Mouse (Mus musculus) left cerebral cortex, postnatal 4 days (tissue): ENCODE measurements at regions not wholly inside any gene's neighbourhood (a gene's known extent, or its start where the extent isn't known, plus 50 kb on each side); places are given as distances from the start of the nearest gene placed in this dataset.

Source experiments
- DNase-seq: peaks from one replicate; pipeline ENCODE4 v3.0.0-alpha.2; 2022
- intact Hi-C: fragments of 180-260 bp; cut with DNase I; formaldehyde crosslinking; loops from one replicate; pipeline ENCODE4 v1.15.1; 2025

GRCm38 (mm10) chr2:61362606-61363005, 215.8 kb upstream of the Tank start:
- no peak for DNase-seq
- intact Hi-C loops = no loop called here

DNA sequence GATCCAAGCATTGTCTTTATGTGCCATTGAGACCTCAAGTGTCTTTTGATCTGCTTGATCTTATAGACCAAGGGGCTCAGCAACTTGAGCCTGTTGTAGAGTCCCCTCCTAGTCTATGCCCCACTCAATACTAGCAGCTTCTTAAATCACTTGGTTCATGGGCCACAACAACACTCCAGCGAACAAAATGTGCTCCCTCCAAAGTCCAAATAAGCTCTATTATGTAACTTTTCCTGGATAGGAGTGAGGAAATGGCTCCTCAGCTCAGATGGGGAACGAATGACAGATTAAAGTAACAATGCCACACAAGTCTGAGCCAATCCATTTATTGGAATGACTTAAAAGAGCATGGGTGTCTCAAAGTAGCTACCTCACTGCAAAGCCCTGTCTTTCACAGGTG, 217.0 kb upstream of the Tank start:
- intact Hi-C loops = no loop called here
- no peak for DNase-seq

DNA sequence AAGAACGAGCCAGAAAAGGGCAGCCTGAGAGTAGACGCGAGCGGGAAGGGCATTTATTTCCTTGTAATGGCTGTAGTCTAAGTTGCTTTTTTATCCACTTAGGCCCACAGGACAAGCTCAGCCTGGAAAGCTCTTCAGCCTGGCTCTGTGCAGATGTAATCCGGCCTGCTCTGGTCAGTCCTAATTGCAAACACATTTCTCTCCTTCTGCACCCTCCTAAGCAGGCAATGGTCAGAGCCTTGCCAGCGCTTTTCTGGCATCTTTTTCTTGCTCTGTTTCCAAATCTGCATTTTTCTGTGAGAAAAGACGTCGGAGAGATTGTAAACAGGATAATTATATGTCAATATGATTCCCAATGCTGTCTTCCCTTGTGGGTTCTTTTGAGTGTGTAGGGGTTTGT, 224.3 kb upstream of the Tank start:
- intact Hi-C loops = no loop called here
- no peak for DNase-seq

GRCm38 (mm10) chr2:61347451-61347850, 230.9 kb upstream of the Tank start:
- intact Hi-C loops = no loop called here

GRCm38 (mm10) chr2:61346012-61346760, 232.2 kb upstream of the Tank start:
- intact Hi-C loops = no loop called here
- no peak for DNase-seq

More at GRCm38 (mm10) chr2:61347451-61347850, 230.9 kb upstream of the Tank start:
- DNase-seq = no peak

DNA sequence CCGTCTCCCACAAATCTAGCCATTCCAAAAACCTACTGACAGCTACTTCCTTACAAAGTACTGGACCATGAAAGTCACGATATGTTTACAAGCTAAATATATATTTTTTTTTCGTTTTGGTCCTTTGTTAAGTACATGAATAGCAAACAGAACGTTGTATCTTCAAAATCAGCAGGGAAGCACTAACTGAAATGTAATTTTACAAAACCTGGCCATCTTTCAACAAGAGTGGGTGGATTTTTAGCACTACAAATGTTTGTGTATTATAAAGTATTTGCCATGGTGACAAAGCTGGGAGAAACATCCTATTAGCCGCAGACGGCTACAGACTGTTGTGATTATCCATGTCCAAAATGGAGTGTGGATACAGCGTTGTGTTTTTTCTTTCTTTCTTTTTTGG, 233.1 kb upstream of the Tank start:
- no peak for DNase-seq
- intact Hi-C loops = no loop called here

- intact Hi-C loops = no loop called here
- no peak for DNase-seq
Observed at GRCm38 (mm10) chr2:61344556-61345131, 233.7 kb upstream of the Tank start.

DNA sequence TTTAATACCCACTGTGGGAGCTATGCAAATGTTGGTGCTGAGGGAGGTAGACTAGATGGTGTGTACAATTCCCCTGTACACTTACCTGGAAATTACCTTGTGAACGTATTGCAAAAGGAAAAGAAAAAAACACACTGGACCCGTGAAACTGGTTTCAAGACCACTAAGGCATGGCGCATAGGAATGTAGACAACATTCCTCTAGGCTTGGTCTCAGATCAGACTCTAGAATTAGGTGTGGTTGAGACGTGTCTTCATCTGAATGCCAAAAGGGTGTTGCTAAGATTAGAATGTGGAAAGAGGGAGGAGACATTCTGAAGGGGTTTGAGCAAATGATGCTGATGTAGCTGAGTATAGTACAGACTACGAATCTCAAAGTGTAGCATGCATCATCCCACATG, 237.1 kb upstream of the Tank start:
- intact Hi-C loops = no loop called here
- no peak for DNase-seq

DNA sequence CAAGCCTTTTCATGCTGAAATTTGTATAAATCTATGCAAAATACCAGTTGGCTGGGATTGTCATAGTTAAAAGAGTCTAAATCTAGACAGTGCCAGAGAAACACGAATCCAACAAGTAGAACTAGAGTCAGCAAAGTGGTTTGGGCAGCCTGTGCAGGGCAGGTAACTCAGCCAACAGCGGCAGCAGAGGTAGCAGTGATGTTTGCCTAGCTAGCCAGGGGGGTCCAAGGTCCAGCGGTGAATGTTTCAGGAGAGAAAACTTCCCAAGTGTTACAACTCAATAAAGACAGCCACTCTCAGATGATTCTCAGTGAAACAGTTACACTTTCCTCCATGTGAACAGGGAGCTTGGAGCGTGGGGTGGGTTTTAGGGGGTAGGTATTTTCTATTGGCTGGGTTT, 259.2 kb upstream of the Tank start:
- intact Hi-C loops = no loop called here
- DNase-seq = no peak

- intact Hi-C loops = no loop called here
- DNase-seq = peak; percentile 11
Observed at GRCm38 (mm10) chr2:61310405-61310804, 268.0 kb upstream of the Tank start.

GRCm38 (mm10) chr2:61309219-61309618, 269.2 kb upstream of the Tank start:
- DNase-seq = no peak
- intact Hi-C loops = no loop called here

- DNase-seq = no peak
- intact Hi-C loops = no loop called here
Observed at GRCm38 (mm10) chr2:61297135-61297534, 281.2 kb upstream of the Tank start.

DNA sequence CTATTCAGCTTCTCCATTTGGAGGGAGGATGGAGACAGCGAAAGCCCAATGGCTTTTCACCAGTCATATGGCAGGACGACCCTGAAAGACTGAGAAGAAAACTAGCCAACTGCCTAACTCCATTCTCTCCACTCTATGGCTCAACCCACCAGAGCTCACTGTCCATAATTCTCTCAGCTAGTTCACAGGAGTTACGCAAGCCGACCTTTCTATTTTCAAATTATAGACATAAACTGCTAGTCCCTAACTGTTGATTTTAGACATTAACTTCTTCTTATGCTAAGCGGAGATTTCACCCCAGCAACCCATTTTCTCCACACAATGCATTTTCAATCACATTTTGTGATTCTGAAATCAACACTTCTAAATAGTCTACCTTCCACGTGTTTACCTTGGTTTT, 281.8 kb upstream of the Tank start:
- intact Hi-C loops = no loop called here
- DNase-seq = no peak

DNA sequence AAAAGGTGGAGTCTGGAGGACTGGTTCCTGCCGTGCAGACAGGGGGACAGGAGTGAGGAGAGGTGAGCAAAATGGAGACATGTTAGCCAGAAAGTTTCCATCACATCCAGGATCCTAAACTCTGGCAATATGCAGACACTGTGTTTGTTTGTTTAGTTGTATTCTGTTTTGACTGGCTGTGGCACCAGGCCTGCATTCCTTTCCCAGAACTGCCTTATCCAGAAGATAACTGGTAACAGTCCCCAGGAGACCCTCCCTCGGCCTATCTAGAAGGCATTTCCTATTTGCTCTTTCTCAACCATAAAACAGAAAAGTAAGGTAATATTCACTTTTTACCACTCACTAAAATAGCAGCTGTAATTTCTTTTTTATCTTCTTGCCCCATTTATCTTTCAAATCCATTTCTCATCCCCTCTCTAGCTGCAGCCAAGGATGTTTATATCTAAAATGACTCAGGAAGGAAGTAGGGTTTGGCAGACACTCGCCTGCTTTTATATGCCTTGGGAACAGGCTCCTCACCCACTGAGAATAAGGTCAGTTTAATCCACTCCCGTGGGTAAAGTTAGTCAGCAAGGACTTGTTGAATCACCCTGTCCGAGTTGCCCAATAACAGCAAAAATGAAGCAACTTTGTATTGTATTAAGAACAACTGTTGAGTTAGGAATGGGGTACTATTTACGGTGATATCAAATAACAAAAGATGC, 283.0 kb upstream of the Tank start:
- intact Hi-C loops = no loop called here
- DNase-seq = no peak

- intact Hi-C loops = no loop called here
- DNase-seq = no peak
Observed at GRCm38 (mm10) chr2:61288246-61288645, 290.1 kb upstream of the Tank start.

DNA sequence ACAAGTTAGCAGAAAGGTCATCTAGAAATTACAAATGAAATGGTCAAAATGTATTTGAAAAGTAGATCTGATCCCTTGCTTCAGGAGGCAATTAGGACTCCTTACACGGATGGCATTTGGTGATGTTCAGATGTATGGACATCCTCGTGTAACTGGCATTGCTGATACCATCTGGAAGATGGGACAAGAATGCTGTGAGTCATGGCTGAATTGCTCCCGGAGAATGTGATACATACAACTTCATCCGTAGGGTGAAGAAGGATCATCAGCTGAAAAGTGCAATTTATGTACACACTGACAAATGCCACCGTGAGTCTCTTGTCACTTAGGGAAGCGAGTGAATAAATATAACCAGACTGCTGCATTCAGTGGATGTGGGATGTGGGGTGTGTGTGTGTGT, 293.7 kb upstream of the Tank start:
- DNase-seq = no peak
- intact Hi-C loops = no loop called here

GRCm38 (mm10) chr2:61283829-61284601, 294.4 kb upstream of the Tank start:
- intact Hi-C loops = no loop called here
- peak; percentile 1 for DNase-seq

DNA sequence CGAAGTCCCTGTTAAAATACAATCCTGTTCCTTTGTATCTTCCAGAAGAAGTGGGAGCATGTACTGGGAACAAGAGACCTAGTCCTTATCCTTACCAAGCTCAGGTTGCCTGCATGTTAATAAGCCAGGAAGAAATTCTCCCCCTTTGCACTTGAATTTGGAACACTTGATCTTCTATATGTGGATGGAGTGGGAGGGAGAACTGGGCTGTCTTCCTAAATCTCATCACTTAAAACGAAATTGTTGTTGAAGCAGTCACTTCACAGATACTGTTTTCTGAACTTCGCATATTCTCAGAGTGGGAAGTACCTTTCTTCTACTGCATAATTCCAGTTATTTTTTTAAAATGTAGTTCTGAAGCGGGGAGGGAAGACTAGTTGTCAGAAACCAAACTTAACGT, 305.7 kb upstream of the Tank start:
- intact Hi-C loops = no loop called here
- no peak for DNase-seq

GRCm38 (mm10) chr2:61267706-61268105, 304.7 kb upstream of the Rbms1 start:
- intact Hi-C loops = no loop called here
- DNase-seq = no peak

DNA sequence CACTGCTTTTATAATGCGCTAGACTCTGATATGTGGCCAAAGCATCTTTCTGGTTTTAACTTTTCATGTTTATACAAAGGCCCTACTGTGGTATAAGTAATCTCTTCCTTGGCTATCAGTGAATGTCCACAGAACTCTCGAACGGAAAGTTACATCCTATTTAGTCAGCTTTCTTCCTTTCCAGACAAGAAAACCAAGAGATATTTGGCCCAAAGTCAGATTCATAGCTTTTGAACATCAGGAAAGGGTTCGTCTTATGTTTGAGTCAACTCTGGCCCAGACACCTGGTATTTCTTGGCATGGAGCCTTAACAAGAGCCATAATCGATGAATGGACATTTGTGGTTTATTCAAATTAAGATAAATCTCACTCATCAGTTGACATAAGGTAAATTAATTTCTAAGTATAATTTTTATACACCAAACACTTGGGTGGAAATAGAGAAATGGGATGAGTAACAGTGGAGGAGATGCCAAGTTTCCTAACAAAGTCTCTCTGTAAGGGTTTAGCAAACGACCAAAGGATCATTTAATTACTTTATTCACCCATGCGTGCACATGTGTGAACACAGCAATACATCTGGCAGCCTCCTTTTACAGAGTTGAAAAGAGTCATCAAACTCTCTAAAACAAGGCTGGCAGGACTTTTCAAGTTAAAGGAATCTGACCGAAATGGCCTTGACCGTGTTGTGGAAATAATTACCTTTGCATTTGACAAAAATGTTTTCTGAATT, 287.2 kb upstream of the Rbms1 start:
- intact Hi-C loops = no loop called here
- DNase-seq = no peak

- intact Hi-C loops = no loop called here
- no peak for DNase-seq
Observed at GRCm38 (mm10) chr2:61247956-61248355, 285.0 kb upstream of the Rbms1 start.
